Mouse (Mus musculus) olfactory bulb, adult 2 months (tissue): ENCODE results near the gene Zkscan14.

Experiments used
- CTCF ChIP-seq: fragments of 200-500 bp; IDR thresholded peaks from 2 replicates; pipeline ENCODE4 v1.5.1; 2012; ENCODE audit warnings: low read depth, mild to moderate bottlenecking, low read length, moderate library complexity; ENCODE audit not compliant: insufficient read depth
- POLR2A ChIP-seq: fragments of 200-500 bp; IDR thresholded peaks from 2 replicates; pipeline ENCODE4 v1.6.1; 2012; ENCODE audit warnings: mild to moderate bottlenecking, low read depth, low read length, moderate library complexity; ENCODE audit not compliant: insufficient read depth

DNA sequence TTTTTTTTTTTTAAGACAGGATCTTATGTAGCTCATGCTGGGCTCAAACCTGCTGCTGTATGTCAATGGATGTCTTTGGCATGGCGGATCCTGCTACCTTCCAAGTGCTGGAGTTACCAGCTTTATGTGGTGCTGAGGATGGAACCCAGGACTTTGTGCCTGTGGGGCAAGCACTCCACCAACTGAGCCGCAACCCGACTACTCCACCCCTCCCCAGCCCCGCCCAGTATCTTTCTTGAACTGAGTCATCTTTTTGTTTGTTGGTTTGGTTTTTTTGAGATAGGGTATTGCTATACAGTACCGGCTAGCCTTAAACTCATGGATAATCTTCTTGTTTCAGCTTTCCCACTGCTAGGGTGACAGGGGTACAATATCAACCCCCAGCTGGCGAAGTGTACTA lies 12.3 kb downstream of the Zkscan14 start:
- TF ChIP-seq CTCF (no peak), POLR2A (no peak)
